Mouse (Mus musculus) erythroblast, embryonic 14.5 days (primary cell): Measurements from ENCODE around the gene Rundc1.

ENCODE experiments used
- GATA1 ChIP-seq: IDR thresholded peaks from 2 replicates; pipeline ENCODE4 v1.6.1; 2012; ENCODE audit warnings: low read length, inconsistent platforms, mixed read lengths
- TAL1 ChIP-seq: IDR thresholded peaks from 3 replicates; pipeline ENCODE4 v1.6.1; 2012; ENCODE audit warnings: low read length, inconsistent platforms, mixed read lengths

GRCm38 (mm10) chr11:101467477-101468262 lies 42.8 kb downstream of the Rundc1 start:
- TF ChIP-seq GATA1 = no peak
- no peak for TF ChIP-seq TAL1
